Mouse (Mus musculus) kidney, adult 8-10 months (tissue): ENCODE measurements at regions not wholly inside any gene's neighbourhood (a gene's known extent, or its start where the extent isn't known, plus 50 kb on each side); places are given as distances from the start of the nearest gene placed in this dataset.

Experiments
- DNase-seq, 2 experiments: peaks; one replicate each; pipeline ENCODE4 v3.0.0; 2022

DNA sequence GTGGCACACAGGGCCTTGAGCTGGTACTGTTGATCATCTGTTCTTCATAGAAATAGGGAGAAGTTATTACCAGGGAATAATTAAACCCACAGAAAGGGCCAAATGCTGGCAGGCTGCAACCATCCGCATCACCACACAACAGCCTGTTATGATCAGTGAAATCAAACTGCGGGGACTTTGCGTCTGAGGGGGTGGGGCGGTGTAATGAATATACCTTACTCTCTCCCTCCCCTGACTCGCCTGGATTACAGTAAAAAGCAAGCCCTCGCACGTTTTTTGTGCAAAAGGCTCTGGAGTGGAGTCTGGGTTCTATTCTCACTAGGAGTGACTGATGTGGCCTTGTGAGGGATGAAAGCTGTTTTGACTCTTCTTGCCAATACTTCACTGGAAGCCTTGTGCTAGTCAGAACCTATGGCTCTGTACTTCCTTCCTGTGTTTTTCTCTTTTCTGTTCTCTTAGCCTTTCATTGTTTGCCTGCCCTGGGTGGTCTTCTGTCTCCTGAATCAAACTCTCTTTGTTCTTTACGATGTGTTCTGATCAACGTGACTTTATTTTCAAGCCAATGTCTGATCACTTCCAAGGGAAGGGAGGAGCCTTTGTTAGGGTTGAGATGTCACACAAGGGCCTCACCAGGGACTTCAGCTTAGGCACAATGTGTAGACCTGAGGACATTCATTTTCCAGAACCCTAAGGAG lies 172.4 kb downstream of the Dact1 start:
- DNase-seq, result no peak

DNA sequence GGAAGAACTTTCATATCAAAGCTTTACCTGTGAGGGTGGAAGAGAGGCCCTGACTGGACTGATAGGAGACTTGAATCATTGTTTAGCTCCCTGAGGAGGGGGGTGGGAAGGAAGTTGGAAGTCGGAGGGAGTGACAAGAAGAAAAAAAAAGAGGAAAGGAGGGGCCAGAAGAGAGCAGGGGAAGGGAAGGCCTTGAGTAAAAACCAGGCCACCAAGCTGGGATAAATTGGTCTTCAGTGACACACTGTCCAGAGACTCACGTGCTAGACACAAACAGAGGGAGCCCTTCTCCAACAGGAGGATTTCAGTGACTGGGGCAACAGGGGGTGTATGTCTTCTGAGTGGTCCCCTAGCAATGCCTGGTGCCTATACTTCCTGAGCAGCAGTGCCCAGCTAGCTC lies 172.9 kb downstream of the Dact1 start:
- no peak for DNase-seq

DNA sequence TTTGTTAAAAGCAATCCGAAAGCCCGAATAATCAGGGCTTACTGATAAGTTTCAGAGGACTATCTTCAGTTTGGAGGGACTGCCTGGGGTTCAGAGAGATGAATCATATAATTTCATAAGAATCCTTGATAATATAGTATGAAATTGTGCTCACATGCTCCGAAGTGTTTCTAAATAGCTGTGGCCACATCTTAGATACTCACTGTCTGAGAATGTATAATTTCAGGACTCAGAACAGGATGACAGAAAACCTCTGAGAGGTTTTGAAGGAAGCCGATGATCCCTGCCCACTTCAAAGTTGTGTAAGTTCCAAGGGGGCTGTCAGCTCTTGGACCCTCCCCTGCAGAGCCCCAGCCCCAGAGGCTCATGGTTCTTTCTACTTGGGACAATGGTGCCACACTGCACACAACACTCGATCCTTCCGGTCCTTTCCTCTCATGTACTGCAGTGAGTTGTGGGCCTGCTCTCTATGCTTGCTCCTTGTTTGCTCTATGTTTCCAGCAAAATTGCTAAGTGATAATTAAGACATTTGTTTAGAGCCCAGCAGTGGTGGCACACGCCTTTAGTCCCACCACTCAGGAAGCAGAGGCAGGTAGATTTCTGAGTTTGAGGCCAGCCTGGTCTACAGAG lies 174.0 kb downstream of the Dact1 start:
- DNase-seq, result no peak

DNA sequence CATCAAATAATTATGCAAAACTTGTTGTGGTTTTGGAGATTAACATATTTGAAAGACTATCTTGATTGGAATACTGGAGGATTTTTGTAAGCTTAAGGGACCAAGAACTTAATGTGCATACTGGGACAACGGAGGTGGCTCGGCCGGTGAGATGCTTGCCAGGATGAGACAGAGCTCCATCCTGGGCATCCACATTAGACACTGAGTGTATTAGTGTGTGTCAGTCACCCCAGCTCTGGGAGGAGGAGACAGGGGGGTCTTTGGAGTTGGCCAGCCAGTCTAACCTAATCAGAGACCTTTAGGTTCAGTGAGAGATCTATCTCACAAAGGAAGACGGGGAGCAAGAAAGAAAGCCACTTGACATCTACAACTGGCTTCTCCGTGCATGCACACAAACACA lies 174.6 kb downstream of the Dact1 start:
- no peak for DNase-seq

DNA sequence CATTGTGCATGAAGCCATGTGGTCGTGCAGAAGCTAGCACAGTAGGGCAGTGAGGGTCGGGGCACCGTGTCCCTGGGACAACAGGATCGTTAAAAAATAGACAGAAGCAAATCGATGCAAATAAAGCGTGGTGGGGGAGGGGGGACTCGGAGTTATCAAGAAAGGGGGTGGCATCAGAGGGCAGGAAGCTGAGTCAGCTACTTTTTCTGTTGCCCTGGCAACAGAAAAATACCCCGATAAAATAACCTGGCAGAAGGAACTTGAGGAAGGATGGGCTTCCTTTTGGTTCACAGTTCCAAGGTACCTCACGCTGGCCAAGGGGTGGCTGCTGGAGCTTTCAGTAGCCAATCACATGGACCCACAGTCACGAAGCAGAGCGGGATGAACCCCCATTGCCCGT lies 176.4 kb downstream of the Dact1 start:
- no peak for DNase-seq

DNA sequence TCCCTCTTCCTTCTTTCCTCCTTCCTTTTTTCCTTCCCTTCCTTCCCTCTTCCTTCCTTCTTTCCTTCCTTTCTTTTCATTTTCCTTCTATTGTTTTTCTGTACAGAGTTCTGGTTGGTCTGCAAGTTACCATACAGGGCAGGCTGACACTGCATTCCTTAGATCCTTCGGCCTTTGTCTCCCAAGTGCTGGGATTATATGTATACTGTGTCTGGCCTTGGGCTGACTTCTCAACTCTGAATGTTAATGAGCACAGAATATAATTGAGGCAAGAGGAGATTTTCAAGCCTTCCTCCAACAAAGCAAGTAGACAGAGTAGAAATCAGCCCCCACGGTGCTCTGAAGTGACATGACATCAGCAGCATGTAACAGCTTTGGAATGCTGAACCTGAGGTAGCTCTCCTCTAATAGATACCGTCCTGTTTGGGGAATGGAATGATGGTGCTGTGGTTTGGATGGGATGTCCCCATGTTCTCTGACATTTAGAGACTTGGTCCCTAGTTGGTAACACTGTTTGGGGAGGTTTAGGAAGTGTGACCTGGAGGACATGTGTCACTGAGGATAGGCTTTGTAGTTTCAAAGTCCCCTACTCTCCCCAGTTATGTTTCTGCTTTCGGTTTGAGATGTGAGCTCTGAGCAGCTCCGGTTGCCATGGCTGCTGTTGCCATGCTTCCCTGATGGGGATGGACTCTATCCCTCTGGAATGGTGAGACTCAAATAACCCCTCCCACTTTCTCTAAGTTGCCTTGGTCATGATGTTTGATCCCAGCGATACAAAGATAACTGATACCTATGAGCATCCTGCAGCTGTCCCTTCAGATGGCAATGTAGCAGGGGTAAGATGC lies 178.1 kb downstream of the Dact1 start:
- DNase-seq, result no peak

DNA sequence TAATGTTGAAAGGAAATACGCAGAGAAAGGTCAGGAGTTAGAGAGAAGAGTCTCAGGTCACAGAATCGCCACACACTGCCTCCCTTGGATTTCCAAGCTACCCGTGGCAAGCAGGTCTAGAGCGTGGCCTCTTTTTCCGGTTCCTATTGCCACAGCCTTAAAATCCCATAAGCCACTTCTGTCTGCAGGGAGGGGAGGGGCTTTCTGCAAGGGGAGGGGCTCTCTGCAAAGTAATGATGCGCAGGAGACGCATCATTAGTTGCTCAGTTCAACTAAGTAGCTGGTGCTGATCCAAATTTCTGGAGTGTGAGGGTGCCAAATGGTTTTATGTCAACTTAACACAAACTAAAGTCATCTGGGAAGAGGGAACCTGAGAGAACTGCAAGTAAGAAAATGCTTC lies 179.6 kb downstream of the Dact1 start:
- no peak for DNase-seq

DNA sequence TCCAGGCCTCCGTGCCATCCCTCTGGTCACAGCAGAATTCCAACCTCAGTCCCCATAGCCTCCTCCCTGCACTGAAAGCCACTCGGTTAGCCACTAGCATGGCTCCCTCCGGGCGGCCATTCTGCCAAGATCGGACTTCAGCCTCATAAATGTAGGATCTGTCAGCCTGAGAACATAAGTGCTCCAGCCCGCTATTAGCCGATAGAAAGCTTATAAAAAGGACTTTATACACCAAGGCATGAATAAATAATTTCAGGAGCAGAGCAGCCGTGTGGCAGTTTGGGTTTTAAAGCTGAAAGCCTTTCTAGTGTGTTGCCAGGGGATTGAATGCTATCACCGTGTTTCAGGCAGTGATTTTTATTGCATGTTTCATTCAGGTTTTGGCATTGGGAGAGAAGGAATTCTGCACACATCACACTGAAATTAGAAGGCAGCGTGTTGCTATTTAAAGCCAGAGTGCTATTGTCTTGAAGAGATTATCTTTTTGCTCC lies 185.2 kb downstream of the Dact1 start:
- DNase-seq, result no peak

DNA sequence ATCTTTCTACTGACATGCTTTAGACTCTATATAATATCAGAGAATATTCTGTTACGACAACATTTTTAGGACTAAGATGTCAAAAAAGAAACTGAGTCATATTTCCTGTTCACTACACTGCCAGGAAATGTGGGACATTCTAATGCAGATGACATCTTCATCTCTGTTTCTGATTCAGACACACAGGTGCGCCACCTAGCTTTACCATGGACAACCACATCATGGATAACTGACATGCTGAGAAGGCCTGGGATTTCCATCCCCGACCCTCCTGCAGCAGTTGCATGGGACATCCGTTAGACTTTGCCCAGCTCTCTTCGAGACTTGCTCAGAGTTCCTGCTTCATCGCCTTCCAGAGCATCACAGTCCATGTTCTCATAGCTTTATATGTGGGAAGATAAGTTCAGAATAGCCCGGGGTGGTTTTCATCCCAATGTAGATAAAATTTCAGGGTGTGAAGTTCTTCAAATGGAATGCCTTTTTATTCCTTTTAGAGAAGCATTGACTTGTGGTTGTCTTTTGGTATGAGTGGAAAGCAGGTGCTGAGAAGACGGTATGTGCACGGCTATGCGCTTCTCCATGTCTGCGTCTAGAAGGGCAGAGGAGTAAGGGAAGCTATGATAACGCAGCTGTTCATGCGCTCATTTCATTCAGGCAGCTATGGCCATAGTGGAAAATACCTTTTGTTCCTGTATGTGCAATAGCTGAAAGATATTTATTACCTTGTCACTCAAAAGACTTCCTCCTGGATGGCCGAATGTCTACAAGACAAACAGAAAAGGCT lies 188.8 kb downstream of the Dact1 start:
- DNase-seq, result peak; percentile 1 to 8

DNA sequence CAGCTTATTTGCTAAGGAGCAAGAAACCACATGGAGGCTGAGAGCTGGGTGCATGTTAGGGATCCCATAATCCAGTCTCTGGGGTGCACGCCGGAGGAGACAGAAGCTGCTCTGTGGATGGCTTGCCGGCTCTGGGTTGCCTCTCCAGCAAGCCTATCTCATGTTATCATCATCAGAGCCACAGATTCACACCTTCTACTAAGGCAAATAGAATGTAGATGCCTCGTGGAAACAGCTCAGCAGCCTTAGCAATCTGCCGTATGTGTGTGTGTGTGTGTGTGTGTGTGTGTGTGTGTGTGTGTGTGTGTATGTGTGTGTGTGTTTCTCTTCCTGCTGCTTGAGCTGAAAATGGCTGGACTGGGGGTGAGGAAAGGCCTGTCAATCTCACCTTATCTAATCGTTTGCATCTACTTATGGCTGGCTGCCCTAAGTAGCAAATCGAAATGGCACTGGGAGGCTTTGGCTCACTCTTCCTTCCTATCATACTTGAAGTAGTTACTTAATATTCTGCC lies 191.7 kb downstream of the Dact1 start:
- DNase-seq, result no peak

DNA sequence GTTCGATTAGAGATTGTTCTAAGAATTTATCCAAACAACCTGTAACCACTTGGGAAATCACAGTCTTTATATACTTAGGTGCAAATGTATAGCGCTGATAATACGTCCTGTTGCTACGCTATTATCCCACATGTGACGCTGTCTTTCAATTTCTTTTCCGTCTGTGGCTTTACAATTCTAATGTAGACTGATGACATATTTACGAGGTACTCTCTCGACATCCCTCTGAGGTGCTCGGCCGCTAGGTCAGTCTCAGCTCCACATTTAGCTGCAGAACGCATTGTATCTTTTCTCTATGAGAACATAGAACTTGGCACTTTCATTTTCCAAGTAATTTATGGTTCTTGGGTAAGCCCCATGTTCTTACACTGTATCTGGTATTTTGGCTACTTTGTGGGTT lies 193.6 kb downstream of the Dact1 start:
- no peak for DNase-seq

DNA sequence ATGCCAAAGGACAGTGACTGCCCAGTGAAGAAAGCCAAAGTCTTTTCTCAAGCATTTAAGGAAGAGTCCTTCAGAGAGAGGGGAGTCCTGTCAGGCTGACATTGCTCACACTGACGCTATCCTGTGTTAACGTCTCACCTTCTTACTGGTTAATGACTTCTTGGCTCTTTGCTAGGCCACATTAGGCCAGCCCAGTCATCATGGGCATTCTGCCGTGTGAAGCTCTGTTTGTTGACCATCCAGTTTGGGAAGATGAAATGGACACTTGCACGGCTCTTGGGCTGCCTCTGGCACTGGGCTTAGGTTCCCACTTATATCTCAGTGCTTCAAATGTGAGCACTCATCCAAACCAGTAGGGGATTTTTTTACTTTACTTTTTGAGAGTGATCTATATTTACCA lies 196.5 kb downstream of the Dact1 start:
- no peak for DNase-seq

DNA sequence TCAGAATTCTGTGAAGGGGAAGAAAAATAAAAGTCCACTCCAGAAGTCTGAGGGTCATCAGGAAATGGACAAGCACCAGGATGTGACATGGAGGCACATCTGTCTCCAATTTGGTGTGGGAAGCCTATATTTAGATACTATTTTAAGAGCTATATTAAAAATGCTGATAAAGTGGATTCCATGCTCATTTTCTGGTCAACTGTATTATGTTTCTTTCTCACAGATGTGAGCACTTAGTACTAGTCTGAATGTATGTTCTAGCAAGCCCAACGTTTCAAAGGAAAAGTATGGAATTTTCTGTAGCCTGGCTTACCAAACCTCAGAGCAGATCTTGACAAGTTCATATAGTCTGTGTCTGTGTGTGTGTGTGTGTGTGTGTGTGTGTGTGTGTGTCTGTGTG lies 197.0 kb downstream of the Dact1 start:
- no peak for DNase-seq

DNA sequence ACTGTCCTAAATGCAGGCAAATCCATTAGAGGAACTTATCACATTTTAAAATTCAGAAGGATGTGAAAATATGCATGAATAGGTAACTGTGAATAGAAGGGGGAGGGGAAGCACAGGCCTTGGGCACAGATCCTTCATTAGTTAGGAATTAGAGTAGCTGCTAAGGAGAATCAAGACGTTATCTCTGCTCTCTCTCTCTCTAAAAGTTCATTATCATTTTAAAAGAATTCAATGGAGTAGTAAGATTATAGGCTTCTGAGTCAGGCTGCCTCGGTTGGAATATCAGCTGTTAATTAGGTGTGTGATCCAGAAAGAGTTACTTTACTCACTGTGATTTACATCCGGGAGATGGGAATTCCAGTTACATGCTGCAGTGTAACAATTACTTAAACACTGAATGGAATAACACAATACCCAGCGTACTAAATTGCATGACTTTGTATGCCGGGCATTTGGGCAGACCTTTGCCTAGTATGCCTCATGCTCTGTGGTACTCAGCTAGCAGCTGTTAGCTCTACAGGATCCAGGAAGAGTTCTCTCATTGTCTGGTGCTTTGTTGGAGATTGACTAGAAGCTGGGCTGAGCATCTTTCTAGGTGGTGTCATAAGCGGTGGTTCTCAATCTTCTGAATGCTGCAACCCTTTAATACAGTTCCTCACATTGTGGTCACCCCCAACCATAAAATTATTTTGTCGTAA lies 203.4 kb downstream of the Dact1 start:
- no peak for DNase-seq

DNA sequence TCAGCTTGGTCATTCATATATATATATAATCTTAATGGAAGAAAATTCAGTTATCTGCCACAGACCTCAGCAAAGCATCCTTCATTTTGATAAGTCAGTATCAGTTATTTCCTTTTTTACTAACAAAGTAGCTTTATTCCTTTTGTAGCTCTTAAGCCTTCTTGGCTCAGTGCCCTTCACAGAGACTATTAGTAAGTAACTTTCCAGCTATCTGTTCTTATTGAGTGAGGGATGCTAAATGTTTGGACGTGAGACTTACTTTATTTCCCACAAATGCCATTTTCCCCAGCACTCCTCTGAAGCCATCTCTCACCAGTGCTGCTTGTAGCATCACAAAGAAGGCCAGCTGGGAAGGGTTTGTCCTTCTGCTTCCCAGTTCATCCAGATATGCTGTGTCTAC lies 209.8 kb downstream of the Dact1 start:
- no peak for DNase-seq

DNA sequence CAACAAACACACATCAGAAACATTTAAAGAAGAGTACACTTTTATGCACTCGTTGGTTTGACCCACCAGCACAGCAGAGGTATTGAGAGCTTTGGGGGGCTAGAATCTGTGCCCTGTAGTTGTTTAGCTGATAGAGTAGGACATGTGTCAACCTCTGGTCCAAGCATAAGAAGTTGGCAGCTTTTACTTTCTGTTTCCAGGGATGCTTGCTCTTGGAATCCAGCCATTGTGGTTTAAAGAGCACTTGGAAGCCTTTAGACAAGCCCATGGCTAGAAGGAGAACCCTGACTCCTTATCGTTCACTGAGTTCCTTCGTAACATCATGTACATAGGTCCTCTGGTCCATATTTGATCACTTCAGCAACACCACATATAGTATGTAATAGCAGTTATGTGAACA lies 212.3 kb downstream of the Dact1 start:
- DNase-seq, result no peak

DNA sequence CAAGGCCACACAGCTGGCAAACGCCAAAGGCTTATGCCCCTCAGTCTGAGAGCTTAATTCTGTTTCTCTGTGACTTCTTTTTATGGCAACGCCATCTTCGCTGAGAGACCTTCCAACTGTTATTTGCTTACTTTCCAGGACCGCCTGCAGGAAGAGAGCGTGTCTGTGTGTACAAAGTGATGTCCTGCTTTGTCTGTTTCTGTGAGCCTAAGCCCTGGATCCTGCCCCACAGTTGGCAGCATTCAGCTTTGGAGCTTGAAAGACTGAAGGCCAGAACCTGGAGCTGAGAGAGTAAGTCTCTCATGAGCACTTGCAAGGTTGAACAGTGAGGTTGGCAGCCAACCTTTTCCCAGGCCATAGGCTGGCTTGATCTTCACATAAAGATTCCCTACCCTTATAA lies 212.8 kb downstream of the Dact1 start:
- no peak for DNase-seq

DNA sequence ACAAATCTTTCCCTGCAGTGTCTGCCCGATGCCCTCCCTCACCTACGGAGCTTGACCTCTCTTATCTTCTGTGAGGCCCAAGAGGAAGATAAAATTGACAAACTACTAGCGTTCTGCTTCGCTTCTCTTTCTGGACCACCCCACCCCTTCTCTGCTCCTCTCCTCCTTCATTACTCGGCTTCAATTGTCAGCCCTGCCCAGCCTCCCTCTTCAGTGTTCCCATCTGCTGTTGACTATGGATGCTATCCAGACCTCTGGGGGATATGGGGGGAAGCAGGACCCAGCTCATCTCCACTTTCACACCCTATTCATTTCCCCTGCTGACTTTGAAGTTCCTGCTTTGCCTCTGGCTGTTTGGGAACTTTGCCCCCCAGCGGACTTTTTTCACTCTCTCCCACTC lies 214.5 kb downstream of the Dact1 start:
- DNase-seq, result no peak

DNA sequence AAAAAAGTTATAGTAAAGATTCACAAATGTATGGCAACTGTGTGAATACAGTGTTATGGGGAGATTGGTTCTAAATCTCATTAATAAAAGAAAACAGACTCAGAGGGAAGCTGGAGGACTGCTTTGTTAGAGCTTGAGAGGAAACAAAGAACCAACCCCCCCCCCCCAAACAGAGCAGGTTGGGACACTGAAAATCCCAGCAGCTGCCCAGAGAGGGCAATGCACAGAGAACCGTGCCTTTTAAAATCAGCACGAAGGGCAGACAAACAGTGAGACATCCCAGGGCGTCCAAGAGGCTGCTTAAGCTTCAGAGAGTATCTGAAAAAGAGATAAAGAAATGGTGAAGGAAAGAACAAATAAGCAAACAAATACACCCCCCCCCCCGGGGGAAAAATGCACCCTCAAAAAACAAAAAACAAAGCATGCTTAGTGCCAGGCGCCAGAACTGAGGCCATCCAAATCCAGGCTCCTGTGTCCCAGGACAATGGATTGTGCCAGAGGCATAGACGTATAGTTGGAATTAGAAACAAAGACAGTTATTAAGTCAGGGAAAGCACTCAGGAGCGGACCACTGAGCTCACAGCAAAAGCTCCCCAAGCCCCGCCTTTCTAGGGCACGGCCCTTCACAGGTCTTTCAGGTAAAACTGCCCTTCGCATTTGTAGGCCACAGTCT lies 215.7 kb downstream of the Dact1 start:
- no peak for DNase-seq

DNA sequence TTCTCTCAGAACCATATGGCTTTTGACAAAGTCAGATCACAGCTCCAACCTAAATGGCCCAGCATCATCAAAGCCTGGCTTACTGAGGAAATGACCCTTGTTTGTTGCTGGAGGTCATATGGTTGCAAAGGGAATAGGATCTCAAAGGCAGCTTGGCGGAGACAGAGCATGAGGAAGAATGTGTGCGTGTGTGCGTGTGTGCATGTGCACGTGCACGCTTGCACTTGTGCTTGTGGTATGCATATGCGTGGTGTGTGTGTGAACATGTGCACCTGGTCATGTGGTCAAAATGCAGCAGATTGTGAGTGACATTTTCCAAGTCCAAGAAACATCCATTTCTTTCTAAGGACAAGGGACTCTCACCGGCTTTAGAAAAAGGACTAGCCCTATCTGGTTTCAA lies 216.9 kb downstream of the Dact1 start:
- DNase-seq, result no peak

DNA sequence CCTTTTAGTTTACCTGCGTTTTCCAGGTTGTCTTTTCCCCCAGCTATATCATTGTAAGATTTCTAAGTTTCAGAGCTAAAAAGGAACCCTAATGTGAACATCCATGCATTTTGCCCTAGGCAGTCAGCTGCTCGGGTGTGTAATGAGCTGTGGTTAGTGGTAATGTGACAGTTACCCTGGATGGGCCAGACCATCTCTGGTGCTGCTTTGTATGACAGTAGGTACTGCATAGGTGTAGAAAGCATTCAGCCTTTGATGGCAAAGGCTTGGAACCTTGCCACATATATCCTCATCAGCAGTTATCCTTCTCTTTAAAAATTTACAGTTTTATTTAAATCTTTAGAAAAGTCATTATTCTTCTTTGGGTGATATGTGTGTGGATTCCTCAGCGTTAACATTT lies 222.5 kb downstream of the Dact1 start:
- no peak for DNase-seq
